8 mouse cellular contexts compared by ENCODE assay signal in genomic region chr10:4386609-4387591, GRCm38 (mm10). TPM values are rescaled to one million over a fixed set of nuclear protein-coding genes. Genes with fewer than 3 reads are reported as not detected.
A peak's percentile ranks its signal among the peaks of the same experiment; 100 is the strongest.
DNase-seq lines count a peak whose midpoint lies in the region; ATAC-seq and TF ChIP-seq lines count a peak whose summit lies in the region.

No protein-coding gene starts in this region.

- no peaks in the 10 kb centered on the region for H3K9me3 ChIP-seq in MEL (replicated peaks; ENCODE audit: insufficient read depth, low read length)
- H3K9me3 ChIP-seq in forebrain, postnatal 0 days (ENCODE audit: low read length) = no peaks in the 10 kb centered on the region
- H3K9me3 ChIP-seq in lung, embryonic 16.5 days (ENCODE audit: control insufficient read depth, low read length) = no peaks in the 10 kb centered on the region

- peak overlapping the region; percentile 92 for H3K4me2 ChIP-seq in forebrain, postnatal 0 days (ENCODE audit: low read depth)
- H3K4me2 ChIP-seq in lung, embryonic 16.5 days (ENCODE audit: low read depth, low read length) = peak overlapping the region; percentile 74

- 0 out of 4 replicates have a peak, but pooled peaks of 1 of the 2 experiments have one; percentile 3 for TF ChIP-seq EP300 in MEL (IDR thresholded peaks at IDR 0.05; ENCODE audit: low read depth in 1 of 2, low read length in 2 of 2)

- H3K79me2 ChIP-seq in MEL (ENCODE audit: control insufficient read depth, insufficient read depth, low read length, poor library complexity) = peaks cover 59% of the 10 kb centered on the region

- peak overlapping the region; percentile 93 for H3K27ac ChIP-seq in MEL (ENCODE audit: control insufficient read depth, low read depth, low read length)
- peak overlapping the region; percentile 97 for H3K27ac ChIP-seq in cerebellum, adult 2 months (ENCODE audit: insufficient read depth, low read length)
- H3K27ac ChIP-seq in forebrain, postnatal 0 days (ENCODE audit: low read depth, low read length) = peak overlapping the region; percentile 99
- peak overlapping the region; percentile 99 for H3K27ac ChIP-seq in lung, embryonic 16.5 days (ENCODE audit: low read length)

- no peak for TF ChIP-seq RAD21 in MEL (IDR thresholded peaks at IDR 0.05; ENCODE audit: low read depth, low read length)

- DNase-seq in MEL (ENCODE audit: low read depth, low spot score) = peak; percentile 94
- peak; percentile 93 to 95 for DNase-seq in cerebellum, adult 2 months
- DNase-seq in forebrain, postnatal 0 days = peak; percentile 98
- peak; percentile 66 for DNase-seq in layer of hippocampus, adult 9-10 months (ENCODE audit: low spot score)
- peak; percentile 75 for DNase-seq in ovary, postnatal 10 days (ENCODE audit: low spot score)
- peak; percentile 93 to 95 for DNase-seq in thymus, postnatal 10 days (ENCODE audit: low spot score in 2 of 2)

- 0 out of 6 replicates have a peak, but pooled peaks of 1 of the 3 experiments have one; percentile 7 for TF ChIP-seq CTCF in MEL (IDR thresholded peaks at IDR 0.05 in 2 of 3, conservative IDR thresholded peaks at IDR 0.05 in 1 of 3; ENCODE audit: control insufficient read depth in 1 of 3, insufficient read depth in 1 of 3, low read depth in 2 of 3, low read length in 3 of 3, poor library complexity in 1 of 3, severe bottlenecking in 1 of 3)
- no peak for TF ChIP-seq CTCF in cerebellum, adult 2 months (IDR thresholded peaks at IDR 0.05; ENCODE audit: borderline replicate concordance, insufficient read depth, low read depth, low read length)
- TF ChIP-seq CTCF in forebrain, postnatal 0 days (IDR thresholded peaks at IDR 0.05; ENCODE audit: low read depth) = no peak

- no peaks in the 10 kb centered on the region for H3K27me3 ChIP-seq in MEL (ENCODE audit: control insufficient read depth in 1 of 2, insufficient read depth in 2 of 2, low read length in 2 of 2)
- H3K27me3 ChIP-seq in cerebellum, adult 2 months (ENCODE audit: control insufficient read depth, insufficient read depth, low read length) = no peaks in the 10 kb centered on the region
- no peaks in the 10 kb centered on the region for H3K27me3 ChIP-seq in forebrain, postnatal 0 days (ENCODE audit: insufficient read depth, low read length)
- H3K27me3 ChIP-seq in lung, embryonic 16.5 days (ENCODE audit: control insufficient read depth, insufficient read depth, low read depth, low read length) = no peaks in the 10 kb centered on the region

- under 1% methylated on average over 121 of the region's 133 CpGs for WGBS in cerebellum, adult 2 months
- WGBS in forebrain, postnatal 0 days = 2% methylated on average over 55 of the region's 133 CpGs
- under 1% methylated on average over 42 of the region's 133 CpGs for WGBS in lung, embryonic 16.5 days

- H3K36me3 ChIP-seq in MEL (ENCODE audit: control insufficient read depth in 1 of 2, insufficient read depth in 2 of 2, low read length in 2 of 2) = peaks cover 1 to 30% of the 10 kb centered on the region in 2 experiments; a peak in 3 of 4 replicates
- no peaks in the 10 kb centered on the region for H3K36me3 ChIP-seq in forebrain, postnatal 0 days (ENCODE audit: insufficient read depth)
- H3K36me3 ChIP-seq in lung, embryonic 16.5 days (ENCODE audit: control insufficient read depth, insufficient read depth, low read length) = no peaks in the 10 kb centered on the region

- peak overlapping the region; percentile 98 for H3K9ac ChIP-seq in MEL (ENCODE audit: control insufficient read depth, low read depth, low read length, poor library complexity, severe bottlenecking)
- H3K9ac ChIP-seq in forebrain, postnatal 0 days = peak overlapping the region; percentile 99
- peak overlapping the region; percentile 93 for H3K9ac ChIP-seq in lung, embryonic 16.5 days (ENCODE audit: low read length)

- ATAC-seq in forebrain, postnatal 0 days = peak; percentile 92
- peak; percentile 85 to 86 for ATAC-seq in hematopoietic stem cell, adult 5-6 weeks (replicated peaks in 1 of 2; ENCODE audit: insufficient read depth in 1 of 2, low FRiP score in 2 of 2, low TSS enrichment in 1 of 2, low read depth in 1 of 2, poor library complexity in 2 of 2, severe bottlenecking in 2 of 2)
- peak; percentile 93 for ATAC-seq in lung, embryonic 16.5 days (ENCODE audit: low read depth)

- peak overlapping the region; percentile 85 to 99 for H3K4me3 ChIP-seq in MEL (ENCODE audit: control insufficient read depth in 1 of 2, insufficient read depth in 1 of 2, low read depth in 2 of 2, low read length in 2 of 2)
- H3K4me3 ChIP-seq in cerebellum, adult 2 months (replicated peaks; ENCODE audit: insufficient read depth, low read depth, low read length) = peak overlapping the region; percentile 73
- peak overlapping the region; percentile 99 for H3K4me3 ChIP-seq in forebrain, postnatal 0 days (ENCODE audit: low read depth, low read length)
- H3K4me3 ChIP-seq in lung, embryonic 16.5 days (ENCODE audit: low read length) = peak overlapping the region; percentile 79

- TF ChIP-seq POLR2A in MEL (IDR thresholded peaks at IDR 0.05; ENCODE audit: control insufficient read depth in 1 of 2, insufficient read depth in 1 of 2, low read depth in 1 of 2, low read length in 2 of 2, poor library complexity in 1 of 2) = peak; percentile 43 to 72; a peak in 3 of 4 replicates
- peak; percentile 74; the same call in 1 of the 2 replicates for TF ChIP-seq POLR2A in cerebellum, adult 2 months (IDR thresholded peaks at IDR 0.05; ENCODE audit: borderline replicate concordance, insufficient read depth, low read length)

- H3K4me1 ChIP-seq in MEL (ENCODE audit: control insufficient read depth in 1 of 2, insufficient read depth in 2 of 2, low read length in 2 of 2) = peaks cover 27 to 28% of the 10 kb centered on the region in 2 experiments
- H3K4me1 ChIP-seq in cerebellum, adult 2 months (ENCODE audit: control insufficient read depth, insufficient read depth, low read length) = peaks cover 21% of the 10 kb centered on the region; the same call in 1 of the 2 replicates
- H3K4me1 ChIP-seq in forebrain, postnatal 0 days (ENCODE audit: insufficient read depth) = peaks cover 23% of the 10 kb centered on the region
- peaks cover 31% of the 10 kb centered on the region for H3K4me1 ChIP-seq in lung, embryonic 16.5 days (replicated peaks; ENCODE audit: control insufficient read depth, insufficient read depth, low read length)

TF ChIP-seq in MEL, 35 proteins besides CTCF, POLR2A, EP300 and RAD21:
- peak; percentile 88 for TF ChIP-seq MAZ (IDR thresholded peaks at IDR 0.05; ENCODE audit: low read depth, low read length)
- TF ChIP-seq E2F4 (IDR thresholded peaks at IDR 0.05; ENCODE audit: borderline replicate concordance, low read depth, low read length) = 0 out of 2 replicates have a peak, but pooled peaks have one; percentile 5
- no peak for TF ChIP-seq BHLHE40 (IDR thresholded peaks at IDR 0.05; ENCODE audit: borderline replicate concordance, low read depth, low read length)
- no peak; the same call in none of the 2 replicates for TF ChIP-seq NELFE (IDR thresholded peaks at IDR 0.05; ENCODE audit: low read depth, low read length)
- TF ChIP-seq TBP (IDR thresholded peaks at IDR 0.05; ENCODE audit: low read depth, low read length) = peak; percentile 56; the same call in 1 of the 2 replicates
- TF ChIP-seq ELF1 (IDR thresholded peaks at IDR 0.05; ENCODE audit: low read depth, low read length) = peak; percentile 48; the same call in 1 of the 2 replicates
- TF ChIP-seq USF2 (IDR thresholded peaks at IDR 0.05; ENCODE audit: borderline replicate concordance in 1 of 2, insufficient read depth in 1 of 2, low read depth in 1 of 2, low read length in 2 of 2) = no peak
- peak; percentile 81 for TF ChIP-seq CHD2 (IDR thresholded peaks at IDR 0.05; ENCODE audit: low read length)
- peak; percentile 31; the same call in 1 of the 2 replicates for TF ChIP-seq MAX (IDR thresholded peaks at IDR 0.05; ENCODE audit: low read length)
- peak; percentile 64 for TF ChIP-seq ETS1 (IDR thresholded peaks at IDR 0.05; ENCODE audit: low read depth, low read length)
- peak; percentile 80 for TF ChIP-seq HCFC1 (IDR thresholded peaks at IDR 0.05; ENCODE audit: low read depth, low read length)
- peak; percentile 62; the same call in 1 of the 2 replicates for TF ChIP-seq NRF1 (IDR thresholded peaks at IDR 0.05; ENCODE audit: insufficient read depth, low read depth, low read length, poor library complexity, severe bottlenecking)
- 0 out of 2 replicates have a peak, but pooled peaks have one; percentile 6 for TF ChIP-seq TCF12 (IDR thresholded peaks at IDR 0.05; ENCODE audit: low read depth, low read length)

RNA-seq across cellular contexts. Expression of gene Zbtb2, which starts 1.0 kb away (rescaled TPM):
- total RNA-seq in MEL (2012; rRNA removed) = 8.6 and 10.0 TPM in 2 replicates
- polyA plus RNA-seq in MEL (2012; ENCODE audit: insufficient read depth in 1 of 2, insufficient read length in 2 of 2, low read depth in 1 of 2, low replicate concordance in 2 of 2, missing spikeins in 1 of 2) = 10 to 100 TPM in 1 of 2 experiments, not detected in 1; 12.7 TPM
- 8.3 and 8.7 TPM in 2 replicates for polyA plus RNA-seq in cerebellum, adult 2 months (2012; rRNA removed)
- total RNA-seq in forebrain, postnatal 0 days (2014; rRNA removed) = 20.0 and 24.2 TPM in 2 replicates
- 15.2 and 15.7 TPM in 2 replicates for polyA plus RNA-seq in forebrain, postnatal 0 days (2015; fragmentation: Nextera tagmentation; extraction: Ambion mirVana)
- 13.9 and 15.9 TPM in 2 replicates for total RNA-seq in hematopoietic stem cell, adult 5-6 weeks (2017)
- polyA plus RNA-seq in lung, embryonic 16.5 days (2015; fragmentation: Nextera tagmentation; extraction: Ambion mirVana) = 14.1 and 16.4 TPM in 2 replicates

RNA-seq across cellular contexts. Expression of gene Rmnd1, which starts 45.3 kb away (rescaled TPM):
- 30.6 and 38.8 TPM in 2 replicates for total RNA-seq in MEL (2012; rRNA removed)
- 10 to 100 TPM in 1 of 2 experiments, not detected in 1; 39.6 TPM for polyA plus RNA-seq in MEL (2012; ENCODE audit: insufficient read depth in 1 of 2, insufficient read length in 2 of 2, low read depth in 1 of 2, low replicate concordance in 2 of 2, missing spikeins in 1 of 2)
- 92.8 and 96.7 TPM in 2 replicates for polyA plus RNA-seq in cerebellum, adult 2 months (2012; rRNA removed)
- 18.8 and 23.9 TPM in 2 replicates for total RNA-seq in forebrain, postnatal 0 days (2014; rRNA removed)
- 17.5 and 24.4 TPM in 2 replicates for polyA plus RNA-seq in forebrain, postnatal 0 days (2015; fragmentation: Nextera tagmentation; extraction: Ambion mirVana)
- 38.5 and 46.7 TPM in 2 replicates for total RNA-seq in hematopoietic stem cell, adult 5-6 weeks (2017)
- polyA plus RNA-seq in lung, embryonic 16.5 days (2015; fragmentation: Nextera tagmentation; extraction: Ambion mirVana) = 39.1 and 44.8 TPM in 2 replicates

RNA-seq across cellular contexts. Expression of gene Armt1, which starts 45.4 kb away (rescaled TPM):
- 23.7 and 25.1 TPM in 2 replicates for total RNA-seq in MEL (2012; rRNA removed)
- 10 to 100 TPM in 1 of 2 experiments, not detected in 1; 24.2 TPM for polyA plus RNA-seq in MEL (2012; ENCODE audit: insufficient read depth in 1 of 2, insufficient read length in 2 of 2, low read depth in 1 of 2, low replicate concordance in 2 of 2, missing spikeins in 1 of 2)
- 23.2 and 23.7 TPM in 2 replicates for polyA plus RNA-seq in cerebellum, adult 2 months (2012; rRNA removed)
- 11.5 and 17.6 TPM in 2 replicates for total RNA-seq in forebrain, postnatal 0 days (2014; rRNA removed)
- 5.3 and 6.1 TPM in 2 replicates for polyA plus RNA-seq in forebrain, postnatal 0 days (2015; fragmentation: Nextera tagmentation; extraction: Ambion mirVana)
- total RNA-seq in hematopoietic stem cell, adult 5-6 weeks (2017) = 19.3 and 31.4 TPM in 2 replicates
- polyA plus RNA-seq in lung, embryonic 16.5 days (2015; fragmentation: Nextera tagmentation; extraction: Ambion mirVana) = 19.5 and 22.3 TPM in 2 replicates

Comparison
In these comparisons a context has a peak if more than half of its experiments do, and no peak if none do; other contexts are left out.
1. Peak in every context shown above with its lines: DNase-seq, ATAC-seq, H3K4me3 ChIP-seq and H3K27ac ChIP-seq.